Mouse (Mus musculus) spleen, adult 2 months (tissue): Measurements from ENCODE around the gene Prl2b1. TPM values are rescaled to one million over a fixed set of nuclear protein-coding genes. Genes with fewer than 3 reads are reported as not detected.

Experiments
- DNase-seq, 2 experiments: peaks; one replicate each; pipeline versions ENCODE4 v3.0.0 to v3.0.0-alpha.2; 2012 to 2021; ENCODE audit warnings: low spot score in 2 of 2, low read depth in 1 of 2
- H3K27ac ChIP-seq: fragments of 200-500 bp; 2 replicates; pipeline ENCODE4 v1.5.1; 2012; ENCODE audit warnings: low read length, inconsistent platforms; ENCODE audit not compliant: insufficient read depth
- H3K27me3 ChIP-seq: fragments of 200-500 bp; 2 replicates; pipeline ENCODE4 v1.6.1; 2012; ENCODE audit warnings: mild to moderate bottlenecking, moderate library complexity, low read length, inconsistent platforms; ENCODE audit not compliant: control insufficient read depth, insufficient read depth
- H3K36me3 ChIP-seq: fragments of 200-500 bp; 2 replicates; pipeline ENCODE4 v1.6.1; 2012; ENCODE audit warnings: mild to moderate bottlenecking, low read length, inconsistent platforms; ENCODE audit not compliant: control insufficient read depth, insufficient read depth
- H3K4me1 ChIP-seq: fragments of 200-500 bp; 2 replicates; pipeline ENCODE4 v1.6.1; 2011; ENCODE audit warnings: inconsistent platforms; ENCODE audit not compliant: control insufficient read depth, insufficient read depth, insufficient read length
- H3K4me3 ChIP-seq: fragments of 200-500 bp; 2 replicates; pipeline ENCODE4 v1.5.1; 2011; ENCODE audit warnings: mild to moderate bottlenecking, inconsistent platforms; ENCODE audit not compliant: insufficient read depth, insufficient read length; ENCODE audit errors: extremely low read depth
- CTCF ChIP-seq: fragments of 200-500 bp; IDR thresholded peaks from 2 replicates; pipeline ENCODE4 v1.5.1; 2011; ENCODE audit warnings: mild to moderate bottlenecking, inconsistent platforms; ENCODE audit not compliant: insufficient read depth, insufficient read length, insufficient replicate concordance; ENCODE audit errors: extremely low read depth
- POLR2A ChIP-seq: fragments of 200-500 bp; IDR thresholded peaks from 2 replicates; pipeline ENCODE4 v1.6.1; 2011; ENCODE audit warnings: low read depth, low read length, inconsistent platforms
- WGBS: fragments of 180-500 bp; shearing (Covaris S2); methylation state at CpG from one replicate; pipeline ENCODE4 v1.1.7; 2018; 5-methylcytosine and 5-hydroxymethylcytosine counted together
- polyA plus RNA-seq: library from polyadenylated mRNA; depleted of rRNA; stranded (reverse); fragments of >200 nt; gene quantifications from 2 replicates; pipeline ENCODE4 v1.2.3, GENCODE M21; 2012; rRNA removed

Gene Prl2b1
- polyA plus RNA-seq, 1 experiment, result not detected

- Histone ChIP-seq H3K27me3 (no peaks in the 10 kb centered on the region), H3K36me3 (no peaks in the 10 kb centered on the region), H3K4me3 (no peak overlapping the region), H3K27ac (no peak overlapping the region), H3K4me1 (no peaks in the 10 kb centered on the region)
- 93% methylated on average over 1 of the region's 1 CpGs for WGBS
- DNase-seq, result no peak
- TF ChIP-seq CTCF (no peak), POLR2A (no peak)
Measured at GRCm38 (mm10) chr13:27334989-27335388, 55.7 kb downstream of the Prl2b1 start.

Other genes with a start within 250 kb of the Prl2b1 start
- gene Prl3d3, start 234.1 kb downstream of the Prl2b1 start, polyA plus RNA-seq, result not detected in 2 replicates
- not detected in 2 replicates for gene Prl3c1, start 194.2 kb downstream of the Prl2b1 start, polyA plus RNA-seq
- gene Prl3b1, start 149.0 kb downstream of the Prl2b1 start, polyA plus RNA-seq, result not detected in 2 replicates
- gene Prl3a1, start 131.4 kb downstream of the Prl2b1 start, polyA plus RNA-seq, result not detected in 2 replicates
- gene Prl6a1, start 78.2 kb downstream of the Prl2b1 start, polyA plus RNA-seq, result not detected in 2 replicates
- not detected in 2 replicates for gene Prl8a2, start 45.2 kb downstream of the Prl2b1 start, polyA plus RNA-seq
- not detected in 2 replicates for gene Prl8a6, start 47.8 kb upstream of the Prl2b1 start, polyA plus RNA-seq
- not detected in 2 replicates for gene Prl8a8, start 122.4 kb upstream of the Prl2b1 start, polyA plus RNA-seq
- gene Prl8a9, start 173.8 kb upstream of the Prl2b1 start, polyA plus RNA-seq, result not detected in 2 replicates
- not detected in 2 replicates for gene Prl8a1, start 191.3 kb upstream of the Prl2b1 start, polyA plus RNA-seq
- not detected in 2 replicates for gene Prl7b1, start 219.7 kb upstream of the Prl2b1 start, polyA plus RNA-seq